Mouse (Mus musculus) forebrain, embryonic 14.5 days (tissue): Measurements from ENCODE around the gene Efcab7. TPM values are rescaled to one million over a fixed set of nuclear protein-coding genes. Genes with fewer than 3 reads are reported as not detected.

Experiments used
- ATAC-seq: fragments of 200-750 bp; cut with Nextera tagmentation; 2 replicates; pipeline ENCODE4 v1.8.0; 2017; ENCODE audit warnings: mild to moderate bottlenecking, moderate library complexity
- DNase-seq: peaks from one replicate; pipeline ENCODE4 v3.0.0-alpha.2; 2015; ENCODE audit warnings: low spot score
- H3K27ac ChIP-seq: fragments of 300-500 bp; sonication (generic); 2 replicates; pipeline ENCODE4 v1.5.1; 2014; ENCODE audit warnings: low read depth, mild to moderate bottlenecking, control low read depth, low read length, moderate library complexity
- H3K27me3 ChIP-seq: fragments of 300-500 bp; sonication (generic); replicated peaks from 2 replicates; pipeline ENCODE4 v1.6.1; 2014; ENCODE audit warnings: low read length, control low read depth, mixed read lengths; ENCODE audit not compliant: control insufficient read depth, insufficient read depth
- H3K36me3 ChIP-seq: fragments of 300-500 bp; sonication (generic); 2 replicates; pipeline ENCODE4 v1.6.1; 2014; ENCODE audit warnings: low read length, control low read depth; ENCODE audit not compliant: control insufficient read depth, insufficient read depth
- H3K4me1 ChIP-seq: fragments of 300-500 bp; sonication (generic); 2 replicates; pipeline ENCODE4 v1.6.1; 2014; ENCODE audit warnings: antibody characterized with exemption, low read length, control low read depth; ENCODE audit not compliant: control insufficient read depth, insufficient read depth
- H3K4me2 ChIP-seq: fragments of 300-500 bp; sonication (generic); 2 replicates; pipeline ENCODE4 v1.6.1; 2014; ENCODE audit warnings: mild to moderate bottlenecking, control low read depth, low read length
- H3K4me3 ChIP-seq: fragments of 300-500 bp; sonication (generic); 2 replicates; pipeline ENCODE4 v1.5.1; 2014; ENCODE audit warnings: low read depth, low read length, control low read depth
- H3K9ac ChIP-seq: fragments of 300-500 bp; sonication (generic); 2 replicates; pipeline ENCODE4 v1.6.1; 2014; ENCODE audit warnings: mild to moderate bottlenecking, low read length, control low read depth, moderate library complexity
- H3K9me3 ChIP-seq: fragments of 300-500 bp; sonication (generic); replicated peaks from 2 replicates; pipeline ENCODE4 v1.6.1; 2016; ENCODE audit warnings: low read length, control low read depth, mixed read lengths; ENCODE audit not compliant: control insufficient read depth
- WGBS: fragments of 180-500 bp; shearing (Covaris S2); extraction: QIAGEN DNeasy Blood & Tissue Kit; methylation state at CpG from one replicate; pipeline ENCODE4 v1.1.7; 2014; 5-methylcytosine and 5-hydroxymethylcytosine counted together
- polyA plus RNA-seq: library from polyadenylated mRNA; unstranded; fragments of >200 nt; fragmentation: Nextera tagmentation; extraction: Ambion mirVana; gene quantifications from 2 replicates; pipeline ENCODE4 v1.2.1, GENCODE M21; 2014

Efcab7 gene
- polyA plus RNA-seq, 1 experiment from 2014 or later: 25.1 TPM

- Histone ChIP-seq H3K4me2 (no peak overlapping the region), H3K36me3 (no peaks in the 10 kb centered on the region), H3K4me1 (peaks cover 9% of the 10 kb centered on the region), H3K9me3 (no peaks in the 10 kb centered on the region), H3K9ac (no peak overlapping the region), H3K27ac (no peak overlapping the region), H3K4me3 (no peak overlapping the region), H3K27me3 (no peaks in the 10 kb centered on the region)
- WGBS: 92% methylated on average over 4 of the region's 4 CpGs
- no peak for ATAC-seq
- no peak for DNase-seq
These were observed 97.4 kb downstream of the Efcab7 start for GRCm38 (mm10) chr4:99926380-99926779.

- Histone ChIP-seq H3K9me3 (no peaks in the 10 kb centered on the region), H3K4me2 (no peak overlapping the region), H3K4me3 (no peak overlapping the region), H3K4me1 (peaks cover 9% of the 10 kb centered on the region), H3K27ac (no peak overlapping the region), H3K9ac (no peak overlapping the region), H3K36me3 (no peaks in the 10 kb centered on the region), H3K27me3 (no peaks in the 10 kb centered on the region)
- no peak for ATAC-seq
- WGBS: 85% methylated on average over 6 of the region's 6 CpGs
- DNase-seq: no peak
These were observed 99.5 kb downstream of the Efcab7 start for GRCm38 (mm10) chr4:99928521-99928920.

GRCm38 (mm10) chr4:99929149-99929612 is 100.2 kb downstream of the Efcab7 start, which contains the start of gene Pgm1:
Pgm1 (plus strand) TSS chr4:99929414.
- ATAC-seq: peak; percentile 83
- Histone ChIP-seq H3K9me3 (no peaks in the 10 kb centered on the region), H3K4me1 (peaks cover 9% of the 10 kb centered on the region), H3K36me3 (no peaks in the 10 kb centered on the region), H3K4me2 (peak within 1 kb of the TSS; percentile 85), H3K9ac (peak within 1 kb of the TSS; percentile 76), H3K27ac (peak within 1 kb of the TSS; percentile 80), H3K27me3 (no peaks in the 10 kb centered on the region), H3K4me3 (peak within 1 kb of the TSS; percentile 65)
- DNase-seq: no peak
- 3% methylated on average over 23 of the region's 23 CpGs for WGBS

- Histone ChIP-seq H3K4me1 (peaks cover 9% of the 10 kb centered on the region), H3K27me3 (no peaks in the 10 kb centered on the region), H3K9ac (peak within 1 kb of the TSS; percentile 76), H3K9me3 (no peaks in the 10 kb centered on the region), H3K36me3 (no peaks in the 10 kb centered on the region), H3K4me3 (peak within 1 kb of the TSS; percentile 65), H3K27ac (peak within 1 kb of the TSS; percentile 80), H3K4me2 (peak within 1 kb of the TSS; percentile 85)
- peak; percentile 72 for DNase-seq
- ATAC-seq: peak; percentile 94
- 1% methylated on average over 46 of the region's 57 CpGs for WGBS
These were observed 100.9 kb downstream of the Efcab7 start, which contains the start of gene Itgb3bp for GRCm38 (mm10) chr4:99929613-99930517. Itgb3bp (minus strand) TSS chr4:99929813.

- H3K27ac ChIP-seq: no peak overlapping the region
- H3K36me3 ChIP-seq: no peaks in the 10 kb centered on the region
These were observed 101.7 kb downstream of the Efcab7 start for GRCm38 (mm10) chr4:99930518-99931239.

GRCm38 (mm10) chr4:99931240-99931580 is 102.2 kb downstream of the Efcab7 start:
- H3K4me3 ChIP-seq: no peak overlapping the region
- H3K27ac ChIP-seq: no peak overlapping the region
- WGBS: 68% methylated on average over 11 of the region's 11 CpGs
- H3K27me3 ChIP-seq: no peaks in the 10 kb centered on the region
- no peak overlapping the region for H3K9ac ChIP-seq
- DNase-seq: no peak
- H3K36me3 ChIP-seq: no peaks in the 10 kb centered on the region
- no peak overlapping the region for H3K4me2 ChIP-seq
- no peak for ATAC-seq
- H3K9me3 ChIP-seq: no peaks in the 10 kb centered on the region
- H3K4me1 ChIP-seq: peaks cover 9% of the 10 kb centered on the region

More at GRCm38 (mm10) chr4:99930518-99931239, 101.7 kb downstream of the Efcab7 start:
- peaks cover 9% of the 10 kb centered on the region for H3K4me1 ChIP-seq
- H3K9me3 ChIP-seq: no peaks in the 10 kb centered on the region
- DNase-seq (no peak), ATAC-seq (no peak)
- WGBS: 51% methylated on average over 10 of the region's 10 CpGs
- H3K4me3 ChIP-seq: peak overlapping the region; percentile 65
- no peaks in the 10 kb centered on the region for H3K27me3 ChIP-seq
- no peak overlapping the region for H3K9ac ChIP-seq
- peak overlapping the region; percentile 85 for H3K4me2 ChIP-seq

- no peak for ATAC-seq
These were observed 102.8 kb downstream of the Efcab7 start for GRCm38 (mm10) chr4:99931807-99932206.

GRCm38 (mm10) chr4:99934859-99935258 is 105.9 kb downstream of the Efcab7 start:
- Histone ChIP-seq H3K27me3 (no peaks in the 10 kb centered on the region), H3K4me3 (no peak overlapping the region), H3K9me3 (no peaks in the 10 kb centered on the region), H3K9ac (no peak overlapping the region), H3K27ac (no peak overlapping the region), H3K36me3 (no peaks in the 10 kb centered on the region), H3K4me2 (no peak overlapping the region), H3K4me1 (peaks cover 11% of the 10 kb centered on the region)
- ATAC-seq (no peak), DNase-seq (no peak)
- WGBS: 92% methylated on average over 7 of the region's 7 CpGs

More at GRCm38 (mm10) chr4:99931807-99932206, 102.8 kb downstream of the Efcab7 start:
- no peaks in the 10 kb centered on the region for H3K27me3 ChIP-seq
- no peaks in the 10 kb centered on the region for H3K9me3 ChIP-seq
- no peak overlapping the region for H3K27ac ChIP-seq
- H3K36me3 ChIP-seq: no peaks in the 10 kb centered on the region
- no peak for DNase-seq
- no peak overlapping the region for H3K4me3 ChIP-seq
- WGBS: 94% methylated on average over 4 of the region's 4 CpGs
- H3K9ac ChIP-seq: no peak overlapping the region
- no peak overlapping the region for H3K4me2 ChIP-seq
- peaks cover 9% of the 10 kb centered on the region for H3K4me1 ChIP-seq
